Mouse (Mus musculus): ENCODE data around the gene Doc2b. TPM values are rescaled to one million over a fixed set of nuclear protein-coding genes. Genes with fewer than 3 reads are reported as not detected.

The Doc2b gene
- polyA plus RNA-seq (2016; fragmentation: Nextera tagmentation; extraction: Ambion mirVana), result 2.1 and 2.5 TPM in 2 replicates

- Histone ChIP-seq H3K4me3 (peak within 1 kb of the TSS; percentile 53), H3K4me2 (replicated peaks) (peak within 1 kb of the TSS; percentile 73), H3K4me1 (0 out of 2 replicates have a peak, but pooled peaks cover 6% of the 10 kb centered on the region), H3K9ac (peak within 1 kb of the TSS; percentile 70), H3K27ac (no peak within 1 kb of the TSS), H3K27me3 (peaks cover 68% of the 10 kb centered on the region), H3K36me3 (no peaks in the 10 kb centered on the region), H3K9me3 (no peaks in the 10 kb centered on the region)
- WGBS, result 4% methylated on average over 33 of the region's 37 CpGs
- ATAC-seq (ENCODE audit: insufficient number of reproducible peaks, insufficient read depth, low FRiP score, low TSS enrichment), result no peak; the same call in 1 of the 2 replicates
Observed at GRCm38 (mm10) chr11:75796029-75796445, at the start of gene Doc2b. Gene Doc2b, minus strand, starts transcription at chr11:75796049.

- no peaks in the 10 kb centered on the region for H3K9me3 ChIP-seq
- H3K4me1 ChIP-seq, result peaks cover 16% of the 10 kb centered on the region
- no peak overlapping the region for H3K9ac ChIP-seq
- H3K27ac ChIP-seq, result no peak overlapping the region
- peaks cover 3% of the 10 kb centered on the region for H3K27me3 ChIP-seq
- ATAC-seq (ENCODE audit: insufficient number of reproducible peaks, insufficient read depth, low FRiP score, low TSS enrichment), result no peak
- no peak overlapping the region for H3K4me2 ChIP-seq (replicated peaks)
- no peaks in the 10 kb centered on the region for H3K36me3 ChIP-seq
- 50% methylated on average over 4 of the region's 4 CpGs for WGBS
- H3K4me3 ChIP-seq, result no peak overlapping the region
Observed at GRCm38 (mm10) chr11:75842904-75843619, 47.2 kb upstream of the Doc2b start.

GRCm38 (mm10) chr11:75841503-75841902, 45.7 kb upstream of the Doc2b start:
- Histone ChIP-seq H3K4me2 (replicated peaks) (no peak overlapping the region), H3K27ac (no peak overlapping the region), H3K4me3 (no peak overlapping the region), H3K27me3 (peaks cover 3% of the 10 kb centered on the region), H3K9ac (no peak overlapping the region), H3K4me1 (peaks cover 14% of the 10 kb centered on the region), H3K36me3 (no peaks in the 10 kb centered on the region), H3K9me3 (no peaks in the 10 kb centered on the region)
- 65% methylated on average over 3 of the region's 3 CpGs for WGBS
- no peak for ATAC-seq (ENCODE audit: insufficient number of reproducible peaks, insufficient read depth, low FRiP score, low TSS enrichment)

GRCm38 (mm10) chr11:75839536-75840430, 43.9 kb upstream of the Doc2b start:
- Histone ChIP-seq H3K27ac (no peak overlapping the region), H3K4me1 (peaks cover 13% of the 10 kb centered on the region), H3K9ac (no peak overlapping the region), H3K4me3 (no peak overlapping the region), H3K27me3 (peaks cover 3% of the 10 kb centered on the region), H3K36me3 (no peaks in the 10 kb centered on the region), H3K4me2 (replicated peaks) (no peak overlapping the region), H3K9me3 (no peaks in the 10 kb centered on the region)
- 79% methylated on average over 12 of the region's 12 CpGs for WGBS
- ATAC-seq (ENCODE audit: insufficient number of reproducible peaks, insufficient read depth, low FRiP score, low TSS enrichment), result no peak

- H3K4me2 ChIP-seq (replicated peaks), result no peak overlapping the region
- no peak overlapping the region for H3K4me3 ChIP-seq
- WGBS, result 75% methylated on average over 10 of the region's 10 CpGs
- H3K9me3 ChIP-seq, result no peaks in the 10 kb centered on the region
- H3K27me3 ChIP-seq, result peaks cover 3% of the 10 kb centered on the region
- H3K27ac ChIP-seq, result no peak overlapping the region
- H3K9ac ChIP-seq, result no peak overlapping the region
- H3K36me3 ChIP-seq, result no peaks in the 10 kb centered on the region
- ATAC-seq (ENCODE audit: insufficient number of reproducible peaks, insufficient read depth, low FRiP score, low TSS enrichment), result no peak
- peaks cover 12% of the 10 kb centered on the region for H3K4me1 ChIP-seq
Observed at GRCm38 (mm10) chr11:75838861-75839426, 43.1 kb upstream of the Doc2b start.

GRCm38 (mm10) chr11:75836240-75836610, 40.4 kb upstream of the Doc2b start:
- H3K27ac ChIP-seq, result no peak overlapping the region
- WGBS, result 73% methylated on average over 11 of the region's 11 CpGs
- no peak overlapping the region for H3K4me2 ChIP-seq (replicated peaks)

GRCm38 (mm10) chr11:75835587-75836239, 39.9 kb upstream of the Doc2b start:
- Histone ChIP-seq H3K36me3 (no peaks in the 10 kb centered on the region), H3K4me2 (replicated peaks) (no peak overlapping the region), H3K27me3 (no peaks in the 10 kb centered on the region; the same call in none of the 2 replicates), H3K9ac (no peak overlapping the region), H3K9me3 (no peaks in the 10 kb centered on the region), H3K4me3 (no peak overlapping the region), H3K4me1 (no peaks in the 10 kb centered on the region), H3K27ac (no peak overlapping the region)
- ATAC-seq (ENCODE audit: insufficient number of reproducible peaks, insufficient read depth, low FRiP score, low TSS enrichment), result no peak
- WGBS, result 82% methylated on average over 11 of the region's 11 CpGs

More at GRCm38 (mm10) chr11:75836240-75836610, 40.4 kb upstream of the Doc2b start:
- H3K9me3 ChIP-seq, result no peaks in the 10 kb centered on the region
- H3K36me3 ChIP-seq, result no peaks in the 10 kb centered on the region
- no peak overlapping the region for H3K4me3 ChIP-seq
- H3K27me3 ChIP-seq, result no peaks in the 10 kb centered on the region; the same call in none of the 2 replicates
- H3K9ac ChIP-seq, result no peak overlapping the region
- no peaks in the 10 kb centered on the region for H3K4me1 ChIP-seq
- no peak for ATAC-seq (ENCODE audit: insufficient number of reproducible peaks, insufficient read depth, low FRiP score, low TSS enrichment)

- H3K4me3 ChIP-seq, result no peak overlapping the region
- H3K27me3 ChIP-seq, result no peaks in the 10 kb centered on the region; the same call in 1 of the 2 replicates
- 80% methylated on average over 6 of the region's 6 CpGs for WGBS
- H3K9me3 ChIP-seq, result 0 out of 2 replicates have a peak, but pooled peaks cover 8% of the 10 kb centered on the region
- H3K4me1 ChIP-seq, result no peaks in the 10 kb centered on the region
- H3K4me2 ChIP-seq (replicated peaks), result no peak overlapping the region
- no peak overlapping the region for H3K9ac ChIP-seq
- H3K27ac ChIP-seq, result no peak overlapping the region
- no peak for ATAC-seq (ENCODE audit: insufficient number of reproducible peaks, insufficient read depth, low FRiP score, low TSS enrichment)
- no peaks in the 10 kb centered on the region for H3K36me3 ChIP-seq
Observed at GRCm38 (mm10) chr11:75833081-75833480, 37.2 kb upstream of the Doc2b start.

GRCm38 (mm10) chr11:75830386-75830785, 34.5 kb upstream of the Doc2b start:
- no peak overlapping the region for H3K4me3 ChIP-seq
- no peak for ATAC-seq (ENCODE audit: insufficient number of reproducible peaks, insufficient read depth, low FRiP score, low TSS enrichment)
- 0 out of 2 replicates have a peak, but pooled peaks cover 8% of the 10 kb centered on the region for H3K9me3 ChIP-seq
- 93% methylated on average over 3 of the region's 3 CpGs for WGBS
- no peak overlapping the region for H3K9ac ChIP-seq
- no peaks in the 10 kb centered on the region for H3K27me3 ChIP-seq
- H3K36me3 ChIP-seq, result no peaks in the 10 kb centered on the region
- H3K4me2 ChIP-seq (replicated peaks), result no peak overlapping the region
- H3K4me1 ChIP-seq, result no peaks in the 10 kb centered on the region
- H3K27ac ChIP-seq, result no peak overlapping the region

GRCm38 (mm10) chr11:75827414-75827813, 31.6 kb upstream of the Doc2b start:
- no peak overlapping the region for H3K27ac ChIP-seq
- WGBS, result 76% methylated on average over 8 of the region's 8 CpGs
- H3K36me3 ChIP-seq, result no peaks in the 10 kb centered on the region
- ATAC-seq (ENCODE audit: insufficient number of reproducible peaks, insufficient read depth, low FRiP score, low TSS enrichment), result no peak
- H3K4me3 ChIP-seq, result no peak overlapping the region
- no peaks in the 10 kb centered on the region for H3K4me1 ChIP-seq
- H3K27me3 ChIP-seq, result no peaks in the 10 kb centered on the region
- no peak overlapping the region for H3K4me2 ChIP-seq (replicated peaks)
- H3K9me3 ChIP-seq, result 0 out of 2 replicates have a peak, but pooled peaks cover 8% of the 10 kb centered on the region
- H3K9ac ChIP-seq, result no peak overlapping the region

- 58% methylated on average over 7 of the region's 7 CpGs for WGBS
Observed at GRCm38 (mm10) chr11:75823506-75823905, 27.7 kb upstream of the Doc2b start.

More at GRCm38 (mm10) chr11:75823506-75823905, 27.7 kb upstream of the Doc2b start:
- no peak overlapping the region for H3K4me2 ChIP-seq (replicated peaks)
- no peaks in the 10 kb centered on the region for H3K9me3 ChIP-seq
- H3K36me3 ChIP-seq, result no peaks in the 10 kb centered on the region
- H3K27me3 ChIP-seq, result no peaks in the 10 kb centered on the region
- no peak overlapping the region for H3K4me3 ChIP-seq
- ATAC-seq (ENCODE audit: insufficient number of reproducible peaks, insufficient read depth, low FRiP score, low TSS enrichment), result no peak
- no peak overlapping the region for H3K9ac ChIP-seq
- no peak overlapping the region for H3K27ac ChIP-seq
- H3K4me1 ChIP-seq, result 0 out of 2 replicates have a peak, but pooled peaks cover 2% of the 10 kb centered on the region
